Mouse (Mus musculus): ENCODE measurements at regions not wholly inside any gene's neighbourhood (a gene's known extent, or its start where the extent isn't known, plus 50 kb on each side); places are given as distances from the start of the nearest gene placed in this dataset.

GRCm38 (mm10) chr1:52298336-52298735 is 65.3 kb upstream of the Gls start:
- TF ChIP-seq CTCF (conservative IDR thresholded peaks at IDR 0.05; ENCODE audit: low read length), result no peak
- no peak for TF ChIP-seq NANOG (IDR thresholded peaks at IDR 0.05; ENCODE audit: borderline replicate concordance, low read length)
- TF ChIP-seq POU5F1 (IDR thresholded peaks at IDR 0.05; ENCODE audit: borderline replicate concordance, low read length), result no peak

All from E14TG2a.4 (cell line).